Mouse (Mus musculus) MEL-GATA-1-ER (cell line): Measurements from ENCODE around the gene Gm14399.
"Not testable (repeated sequence)": the region's sequence is repeated elsewhere in the genome, so short reads cannot be mapped to it uniquely, and the experiment has no call there.

Source experiments
- DNase-seq: peaks from one replicate; pipeline ENCODE4 v3.0.0-alpha.2; 2012; ENCODE audit warnings: low read depth; ENCODE audit errors: extremely low read depth

Gm14399 gene

GRCm38 (mm10) chr2:175141993-175142295 lies at the start of gene Gm14399:
TSS of gene Gm14399 (minus strand) at chr2:175142012.
- not testable (repeated sequence) for DNase-seq

GRCm38 (mm10) chr2:175179008-175179407 lies 37.2 kb upstream of the Gm14399 start:
- not testable (repeated sequence) for DNase-seq

- no peak for DNase-seq
These were observed 34.5 kb upstream of the Gm14399 start for GRCm38 (mm10) chr2:175176312-175176711.

- DNase-seq = not testable (repeated sequence)
These were observed 33.8 kb upstream of the Gm14399 start, which contains the start of gene Gm14443 for GRCm38 (mm10) chr2:175175401-175176180. TSS of gene Gm14443 (minus strand) at chr2:175175871.

- DNase-seq = not testable (repeated sequence)
These were observed 32.2 kb upstream of the Gm14399 start for GRCm38 (mm10) chr2:175174058-175174457.

GRCm38 (mm10) chr2:175172906-175173595 lies 31.2 kb upstream of the Gm14399 start:
- not testable (repeated sequence) for DNase-seq

- no peak for DNase-seq
These were observed 30.3 kb upstream of the Gm14399 start for GRCm38 (mm10) chr2:175172123-175172522.

GRCm38 (mm10) chr2:175166870-175167269 lies 25.1 kb upstream of the Gm14399 start:
- DNase-seq = not testable (repeated sequence)

- DNase-seq = not testable (repeated sequence)
These were observed 23.3 kb upstream of the Gm14399 start for GRCm38 (mm10) chr2:175165110-175165509.

- not testable (repeated sequence) for DNase-seq
These were observed 19.6 kb upstream of the Gm14399 start for GRCm38 (mm10) chr2:175161438-175161837.

GRCm38 (mm10) chr2:175158642-175159041 lies 16.8 kb upstream of the Gm14399 start:
- DNase-seq = no peak

- DNase-seq = no peak
These were observed 14.9 kb upstream of the Gm14399 start for GRCm38 (mm10) chr2:175156696-175157095.

GRCm38 (mm10) chr2:175141118-175141992 lies 457 bp downstream of the Gm14399 start:
- not testable (repeated sequence) for DNase-seq

- DNase-seq = not testable (repeated sequence)
These were observed 1.2 kb downstream of the Gm14399 start for GRCm38 (mm10) chr2:175140624-175141023.
